Mouse (Mus musculus) spleen, postnatal 36 days (tissue): ENCODE data around the gene Pdzd8.
A peak's percentile ranks its signal among the peaks of the same experiment; 100 is the strongest.

Experiments
- DNase-seq, 2 experiments: peaks; one replicate each; pipeline ENCODE4 v3.0.0; 2022; ENCODE audit warnings: low spot score in 2 of 2, mixed read lengths in 1 of 2

The Pdzd8 gene

GRCm38 (mm10) chr19:59354906-59355305 is 9.3 kb upstream of the Pdzd8 start:
- DNase-seq: no peak

GRCm38 (mm10) chr19:59352760-59353159 is 7.2 kb upstream of the Pdzd8 start:
- peak; percentile 21 to 40 for DNase-seq

GRCm38 (mm10) chr19:59351151-59351889 is 5.7 kb upstream of the Pdzd8 start:
- no peak for DNase-seq

GRCm38 (mm10) chr19:59350273-59350903 is 4.8 kb upstream of the Pdzd8 start:
- DNase-seq: peak; percentile 53 to 61

GRCm38 (mm10) chr19:59349329-59349960 is 3.9 kb upstream of the Pdzd8 start:
- DNase-seq: no peak

- DNase-seq: no peak
Observed at GRCm38 (mm10) chr19:59346325-59346724, 745 bp upstream of the Pdzd8 start.

GRCm38 (mm10) chr19:59345081-59345657 is 411 bp downstream of the Pdzd8 start:
- peak; percentile 64 to 70 for DNase-seq

GRCm38 (mm10) chr19:59344304-59344711 is 1.3 kb downstream of the Pdzd8 start:
- peak; percentile 26 to 32 for DNase-seq

GRCm38 (mm10) chr19:59342964-59343363 is 2.6 kb downstream of the Pdzd8 start:
- no peak for DNase-seq

- DNase-seq: no peak
Observed at GRCm38 (mm10) chr19:59339908-59340307, 5.7 kb downstream of the Pdzd8 start.

- DNase-seq: no peak
Observed at GRCm38 (mm10) chr19:59337872-59338681, 7.5 kb downstream of the Pdzd8 start.

- DNase-seq: no peak
Observed at GRCm38 (mm10) chr19:59336655-59337054, 8.9 kb downstream of the Pdzd8 start.

- no peak for DNase-seq
Observed at GRCm38 (mm10) chr19:59330816-59331225, 14.8 kb downstream of the Pdzd8 start.

GRCm38 (mm10) chr19:59321990-59322389 is 23.6 kb downstream of the Pdzd8 start, which contains the start of gene Rps12-ps3:
Rps12-ps3 (plus strand) TSS chr19:59322290.
- no peak for DNase-seq

GRCm38 (mm10) chr19:59316571-59316970 is 29.0 kb downstream of the Pdzd8 start:
- no peak for DNase-seq

GRCm38 (mm10) chr19:59315308-59315707 is 30.3 kb downstream of the Pdzd8 start:
- no peak for DNase-seq

GRCm38 (mm10) chr19:59292183-59292839 is 53.3 kb downstream of the Pdzd8 start:
- DNase-seq: no peak

GRCm38 (mm10) chr19:59289811-59290210 is 55.8 kb downstream of the Pdzd8 start:
- DNase-seq: no peak

- DNase-seq: no peak
Observed at GRCm38 (mm10) chr19:59289042-59289441, 56.5 kb downstream of the Pdzd8 start.

- DNase-seq: no peak
Observed at GRCm38 (mm10) chr19:59282001-59282400, 63.6 kb downstream of the Pdzd8 start.

- DNase-seq: no peak
Observed at GRCm38 (mm10) chr19:59280841-59281240, 64.7 kb downstream of the Pdzd8 start.
